Mouse (Mus musculus): ENCODE results near the gene Rtel1. TPM values are rescaled to one million over a fixed set of nuclear protein-coding genes. Genes with fewer than 3 reads are reported as not detected.
"Not testable (repeated sequence)": the region's sequence is repeated elsewhere in the genome, so short reads cannot be mapped to it uniquely, and the experiment has no call there.

Rtel1 gene
- total and polyA plus RNA-seq, 2 experiments from 2014 or later, result 20.6 to 64.4 TPM

DNA sequence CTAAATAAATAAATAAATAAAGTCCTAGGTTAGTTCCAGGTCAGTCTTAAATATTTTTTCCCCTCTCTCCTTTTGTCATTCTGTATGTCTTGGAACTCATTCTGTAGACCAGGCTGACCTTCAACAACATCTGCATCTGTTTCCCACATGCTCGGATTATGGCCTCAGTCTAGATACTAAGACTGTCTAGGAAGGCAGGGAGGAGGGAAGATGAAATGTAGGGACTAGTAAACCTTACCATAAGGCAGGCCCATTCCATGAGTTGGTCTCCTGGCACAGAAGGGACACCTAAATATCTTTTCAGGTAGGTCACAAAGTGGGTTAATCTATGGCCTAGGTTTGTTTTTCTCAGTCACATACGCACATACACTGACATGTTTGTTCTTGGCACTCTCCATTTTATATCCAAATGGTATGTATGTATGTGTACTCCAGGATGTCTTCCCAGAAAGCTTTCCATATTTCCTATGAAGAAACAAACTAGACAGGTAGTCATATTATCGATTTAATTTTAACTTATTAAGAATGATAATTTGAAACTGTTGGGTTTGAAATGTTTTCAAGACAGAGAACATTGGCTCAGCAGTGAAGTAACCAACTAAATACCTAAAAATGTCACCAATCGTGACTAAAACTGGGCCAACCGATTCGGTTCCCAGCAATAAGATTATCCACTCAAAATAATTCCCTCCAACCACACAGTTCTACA is 32.8 kb upstream of the Rtel1 start:
- no peaks in the 10 kb centered on the region for H3K9me3 ChIP-seq (ENCODE audit: low read length)
- WGBS, result 44% methylated on average over 6 of the region's 6 CpGs
- no peak for ATAC-seq
- H3K4me2 ChIP-seq (ENCODE audit: low read depth), result peak overlapping the region; percentile 68
- H3K36me3 ChIP-seq (ENCODE audit: insufficient read depth), result no peaks in the 10 kb centered on the region
- H3K27me3 ChIP-seq (ENCODE audit: insufficient read depth, low read length), result no peaks in the 10 kb centered on the region
- H3K4me3 ChIP-seq (ENCODE audit: low read depth, low read length), result peak overlapping the region; percentile 73
- H3K27ac ChIP-seq (ENCODE audit: low read depth, low read length), result peak overlapping the region; percentile 97
- no peak for TF ChIP-seq CTCF (IDR thresholded peaks at IDR 0.05; ENCODE audit: low read depth)
- DNase-seq, result no peak
- H3K4me1 ChIP-seq (ENCODE audit: insufficient read depth), result peaks cover 4% of the 10 kb centered on the region; the same call in 1 of the 2 replicates
- peak overlapping the region; percentile 87 for H3K9ac ChIP-seq

DNA sequence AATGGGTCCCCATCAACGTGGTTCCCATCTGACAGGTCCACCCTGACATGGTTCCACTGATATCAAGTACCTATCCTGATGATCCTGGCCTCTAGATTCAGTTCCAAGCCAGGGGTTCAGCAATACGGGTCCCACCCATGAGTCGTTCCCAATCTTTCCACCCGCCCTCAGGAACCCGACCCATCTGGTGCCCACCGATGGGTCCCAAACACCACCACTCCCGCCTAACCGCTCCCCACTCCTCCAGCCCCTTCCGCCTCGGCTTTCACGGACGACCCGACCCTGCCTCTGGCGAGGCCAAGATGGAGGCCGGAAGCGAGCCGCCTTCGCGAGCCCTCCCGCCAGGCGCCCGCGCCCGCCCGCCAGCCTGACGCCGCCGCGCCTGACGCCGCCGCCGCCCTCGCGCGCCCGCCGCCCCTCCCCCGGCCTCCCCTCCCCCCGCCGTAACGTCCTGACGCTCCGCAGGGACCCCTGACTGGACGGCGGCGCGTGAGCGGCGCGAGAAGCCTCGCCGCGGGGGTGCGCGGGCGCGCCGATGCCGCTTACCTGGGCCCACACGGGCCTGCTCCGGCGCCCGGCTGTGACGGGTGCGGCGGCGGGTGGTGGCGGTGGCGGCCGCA is 32.1 kb upstream of the Rtel1 start:
- peak; percentile 93 for ATAC-seq
- WGBS, result 2% methylated on average over 30 of the region's 71 CpGs

DNA sequence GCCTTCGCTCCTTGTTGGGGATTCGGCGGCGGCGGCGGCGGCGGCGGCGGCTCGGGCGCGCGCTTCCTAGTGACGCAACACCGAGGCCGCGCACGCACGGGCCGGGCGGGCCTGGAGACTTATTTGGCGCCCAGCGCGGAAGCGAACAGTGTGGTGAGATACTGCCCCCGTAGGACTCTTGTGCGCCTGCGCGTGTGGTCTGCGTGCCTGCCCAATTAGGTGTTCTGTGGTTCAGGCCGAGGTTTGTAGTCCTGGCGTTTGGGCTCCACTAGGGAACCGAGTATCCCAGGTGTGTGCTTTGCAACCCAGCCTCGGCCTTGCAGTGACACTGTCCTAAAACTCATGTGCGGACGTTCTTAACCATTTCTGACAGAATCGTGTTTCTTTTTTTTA is 31.6 kb upstream of the Rtel1 start, which contains the start of gene Gmeb2:
Gene Gmeb2 (minus strand): TSS at position 78 of the 393 bp plus-strand sequence.
- Histone ChIP-seq H3K4me3 (ENCODE audit: low read depth, low read length) (peak within 1 kb of the TSS; percentile 73), H3K4me2 (ENCODE audit: low read depth) (peak within 1 kb of the TSS; percentile 68), H3K27ac (ENCODE audit: low read depth, low read length) (peak within 1 kb of the TSS; percentile 97), H3K9ac (peak within 1 kb of the TSS; percentile 87)
- H3K4me1 ChIP-seq (ENCODE audit: insufficient read depth); H3K36me3 ChIP-seq (ENCODE audit: insufficient read depth); H3K9me3 ChIP-seq (ENCODE audit: low read length); H3K27me3 ChIP-seq (ENCODE audit: insufficient read depth, low read length): not testable (repeated sequence)
- ATAC-seq, result peak; percentile 97
- TF ChIP-seq CTCF (IDR thresholded peaks at IDR 0.05; ENCODE audit: low read depth), result peak; percentile 36; the same call in 1 of the 2 replicates
- 2% methylated on average over 36 of the region's 38 CpGs for WGBS
- peak; percentile 97 for DNase-seq

More for the DNA sequence above, 32.1 kb upstream of the Rtel1 start:
- Histone ChIP-seq H3K27ac (ENCODE audit: low read depth, low read length) (peak overlapping the region; percentile 97), H3K9ac (peak overlapping the region; percentile 87), H3K9me3 (ENCODE audit: low read length) (no peaks in the 10 kb centered on the region), H3K4me3 (ENCODE audit: low read depth, low read length) (peak overlapping the region; percentile 73), H3K4me2 (ENCODE audit: low read depth) (peak overlapping the region; percentile 68), H3K4me1 (ENCODE audit: insufficient read depth) (peaks cover 4% of the 10 kb centered on the region; the same call in 1 of the 2 replicates), H3K27me3 (ENCODE audit: insufficient read depth, low read length) (no peaks in the 10 kb centered on the region), H3K36me3 (ENCODE audit: insufficient read depth) (no peaks in the 10 kb centered on the region)
- no peak for TF ChIP-seq CTCF (IDR thresholded peaks at IDR 0.05; ENCODE audit: low read depth)
- peak; percentile 88 for DNase-seq

DNA sequence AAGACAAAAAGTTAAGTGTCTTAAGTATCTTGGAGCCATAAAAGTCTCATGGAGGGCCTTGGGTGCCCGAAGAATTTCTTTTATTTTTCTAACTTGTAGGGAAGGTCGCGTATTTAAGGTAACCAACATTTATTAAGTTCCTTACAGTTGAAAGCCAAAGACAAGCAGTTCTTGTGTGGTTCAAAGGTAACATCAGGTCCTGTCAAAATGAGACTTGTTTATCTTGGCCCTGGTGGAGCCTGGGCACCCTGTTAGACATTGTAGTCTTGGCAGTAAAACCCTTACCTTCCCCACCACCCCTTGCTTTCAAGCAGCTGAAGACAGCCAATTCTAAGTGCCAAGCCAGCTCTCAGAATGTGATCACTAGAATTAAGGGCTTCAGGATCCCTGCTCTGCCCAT is 30.8 kb upstream of the Rtel1 start:
- H3K4me1 ChIP-seq (ENCODE audit: insufficient read depth), result peaks cover 4% of the 10 kb centered on the region; the same call in 1 of the 2 replicates
- no peaks in the 10 kb centered on the region for H3K36me3 ChIP-seq (ENCODE audit: insufficient read depth)
- peak overlapping the region; percentile 54 for H3K4me2 ChIP-seq (ENCODE audit: low read depth)
- TF ChIP-seq CTCF (IDR thresholded peaks at IDR 0.05; ENCODE audit: low read depth), result no peak
- DNase-seq, result no peak
- H3K4me3 ChIP-seq (ENCODE audit: low read depth, low read length), result peak overlapping the region; percentile 73
- no peaks in the 10 kb centered on the region for H3K27me3 ChIP-seq (ENCODE audit: insufficient read depth, low read length)
- 0 out of 2 replicates have a peak overlapping the region, but pooled peaks have one; percentile 87 for H3K9ac ChIP-seq
- no peak for ATAC-seq
- no peaks in the 10 kb centered on the region for H3K9me3 ChIP-seq (ENCODE audit: low read length)
- WGBS, result 80% methylated on average over 3 of the region's 3 CpGs
- H3K27ac ChIP-seq (ENCODE audit: low read depth, low read length), result no peak overlapping the region

DNA sequence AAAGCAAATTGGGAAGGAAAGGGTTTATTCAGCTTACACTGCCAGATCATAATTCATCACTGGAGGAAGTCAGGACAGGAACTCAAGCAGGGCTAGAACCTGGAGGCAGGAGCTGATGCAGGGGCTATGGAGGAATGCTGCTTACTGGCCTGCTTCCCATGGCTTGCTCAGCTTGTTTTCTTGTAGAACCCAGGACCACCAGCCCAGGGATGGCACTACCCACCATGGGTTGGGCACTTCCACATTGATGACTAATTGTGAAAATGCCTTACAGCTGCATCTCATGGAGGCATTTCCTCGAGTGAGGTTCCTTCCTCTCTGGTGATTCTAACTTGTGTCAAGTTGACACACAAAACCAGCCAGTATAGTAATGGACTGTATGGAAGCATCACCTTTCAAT is 28.6 kb upstream of the Rtel1 start:
- no peak for DNase-seq
- Histone ChIP-seq H3K4me1 (ENCODE audit: insufficient read depth) (peaks cover 4% of the 10 kb centered on the region; the same call in 1 of the 2 replicates), H3K27me3 (ENCODE audit: insufficient read depth, low read length) (no peaks in the 10 kb centered on the region), H3K4me2 (ENCODE audit: low read depth) (no peak overlapping the region), H3K27ac (ENCODE audit: low read depth, low read length) (no peak overlapping the region), H3K9me3 (ENCODE audit: low read length) (no peaks in the 10 kb centered on the region), H3K4me3 (ENCODE audit: low read depth, low read length) (no peak overlapping the region), H3K36me3 (ENCODE audit: insufficient read depth) (no peaks in the 10 kb centered on the region), H3K9ac (no peak overlapping the region)
- no peak for TF ChIP-seq CTCF (IDR thresholded peaks at IDR 0.05; ENCODE audit: low read depth)
- 89% methylated on average over 1 of the region's 1 CpGs for WGBS
- no peak for ATAC-seq

DNA sequence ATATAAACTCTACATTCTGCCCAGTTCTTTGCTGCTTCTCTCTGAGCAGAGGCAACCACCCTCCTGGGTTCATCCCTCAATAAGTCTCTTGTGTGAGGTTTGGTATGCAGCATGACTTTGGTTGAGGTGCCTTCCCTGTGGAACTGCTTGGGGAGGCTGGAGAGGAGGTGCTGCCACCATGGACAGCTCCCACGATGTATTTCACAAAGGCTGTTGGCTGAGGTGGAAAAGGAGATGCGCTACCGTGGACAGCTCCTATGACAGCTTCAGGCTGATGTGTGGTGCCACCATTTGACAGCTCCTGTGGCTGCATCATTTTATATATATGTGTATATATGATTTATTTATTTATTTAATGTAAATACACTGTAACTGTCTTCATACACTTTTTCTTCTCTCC is 17.5 kb upstream of the Rtel1 start:
- ATAC-seq, result no peak; the same call in 1 of the 2 replicates
- WGBS, result 33% methylated on average over 3 of the region's 3 CpGs
- Histone ChIP-seq H3K27me3 (ENCODE audit: insufficient read depth, low read length) (no peaks in the 10 kb centered on the region), H3K27ac (ENCODE audit: low read depth, low read length) (no peak overlapping the region), H3K36me3 (ENCODE audit: insufficient read depth) (peaks cover 46% of the 10 kb centered on the region), H3K9ac (no peak overlapping the region), H3K4me1 (ENCODE audit: insufficient read depth) (no peaks in the 10 kb centered on the region), H3K4me3 (ENCODE audit: low read depth, low read length) (no peak overlapping the region), H3K9me3 (ENCODE audit: low read length) (no peaks in the 10 kb centered on the region), H3K4me2 (ENCODE audit: low read depth) (no peak overlapping the region)
- TF ChIP-seq CTCF (IDR thresholded peaks at IDR 0.05; ENCODE audit: low read depth), result no peak
- no peak for DNase-seq

DNA sequence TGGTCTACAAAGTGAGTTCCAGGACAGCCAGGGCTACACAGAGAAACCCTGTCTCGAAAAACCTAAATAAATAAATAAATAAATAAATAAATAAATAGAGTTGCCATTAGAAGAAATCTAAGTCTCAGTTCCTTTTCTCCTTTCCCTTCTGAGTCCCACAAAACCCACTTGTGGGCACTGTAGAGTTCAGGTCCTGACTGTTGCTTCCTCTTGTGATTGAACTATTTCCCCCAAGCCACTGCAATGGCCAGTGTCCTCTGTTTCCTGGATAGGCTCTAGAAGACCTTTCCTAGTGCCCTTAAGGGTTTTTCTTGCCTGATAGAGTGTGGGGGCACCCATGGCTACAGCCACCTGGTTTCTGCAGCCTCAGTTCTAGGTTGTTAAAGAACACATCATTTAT is 14.6 kb upstream of the Rtel1 start:
- no peak overlapping the region for H3K4me2 ChIP-seq (ENCODE audit: low read depth)
- no peak overlapping the region for H3K4me3 ChIP-seq (ENCODE audit: low read depth, low read length)
- no peaks in the 10 kb centered on the region for H3K27me3 ChIP-seq (ENCODE audit: insufficient read depth, low read length)
- H3K36me3 ChIP-seq (ENCODE audit: insufficient read depth), result peaks cover 71% of the 10 kb centered on the region
- no peak overlapping the region for H3K27ac ChIP-seq (ENCODE audit: low read depth, low read length)
- DNase-seq (no peak), ATAC-seq (no peak)
- H3K9ac ChIP-seq, result no peak overlapping the region
- no peaks in the 10 kb centered on the region for H3K4me1 ChIP-seq (ENCODE audit: insufficient read depth)
- H3K9me3 ChIP-seq (ENCODE audit: low read length), result no peaks in the 10 kb centered on the region
- no peak for TF ChIP-seq CTCF (IDR thresholded peaks at IDR 0.05; ENCODE audit: low read depth)
- WGBS, result 81% methylated on average over 1 of the region's 1 CpGs
